Mouse (Mus musculus) cerebellum, adult 2 months (tissue): Measurements from ENCODE around the gene Rapgef2. TPM values are rescaled to one million over a fixed set of nuclear protein-coding genes. Genes with fewer than 3 reads are reported as not detected.
A peak's percentile ranks its signal among the peaks of the same experiment; 100 is the strongest.
"Not testable (repeated sequence)": the region's sequence is repeated elsewhere in the genome, so short reads cannot be mapped to it uniquely, and the experiment has no call there.

ENCODE experiments used
- DNase-seq, 2 experiments: peaks; one replicate each; pipeline ENCODE4 v3.0.0; 2021
- H3K27ac ChIP-seq: fragments of 200-500 bp; 2 replicates; pipeline ENCODE4 v1.5.1; 2012; ENCODE audit warnings: low read length, control low read depth, inconsistent platforms; ENCODE audit not compliant: insufficient read depth
- H3K27me3 ChIP-seq: fragments of 200-500 bp; 2 replicates; pipeline ENCODE4 v1.6.1; 2012; ENCODE audit warnings: inconsistent platforms, mild to moderate bottlenecking, low read length, moderate library complexity; ENCODE audit not compliant: control insufficient read depth, insufficient read depth
- H3K4me1 ChIP-seq: fragments of 200-500 bp; 2 replicates; pipeline ENCODE4 v1.6.1; 2011; ENCODE audit warnings: low read length; ENCODE audit not compliant: control insufficient read depth, insufficient read depth
- H3K4me3 ChIP-seq: fragments of 200-500 bp; replicated peaks from 2 replicates; pipeline ENCODE3; 2011; ENCODE audit warnings: mild to moderate bottlenecking, low read depth, low read length, control low read depth; ENCODE audit not compliant: insufficient read depth
- CTCF ChIP-seq: fragments of 200-500 bp; IDR thresholded peaks from 2 replicates; pipeline ENCODE4 v1.5.1; 2011; ENCODE audit warnings: low read depth, mild to moderate bottlenecking, control low read depth, low read length, moderate library complexity, borderline replicate concordance; ENCODE audit not compliant: insufficient read depth
- POLR2A ChIP-seq: fragments of 200-500 bp; IDR thresholded peaks from 2 replicates; pipeline ENCODE4 v1.6.1; 2011; ENCODE audit warnings: low read length, control low read depth, borderline replicate concordance; ENCODE audit not compliant: insufficient read depth
- whole genome bisulfite sequencing: fragments of 180-500 bp; shearing (Covaris S2); methylation state at CpG from one replicate; pipeline ENCODE4 v1.1.7; 2018; 5-methylcytosine and 5-hydroxymethylcytosine counted together
- polyA plus RNA-seq: library from polyadenylated mRNA; depleted of rRNA; stranded (reverse); fragments of >200 nt; gene quantifications from 2 replicates; pipeline ENCODE4 v1.2.3, GENCODE M21; 2012

Rapgef2 gene
- polyA plus RNA-seq, 1 experiment = 30.5 TPM

- H3K4me1 ChIP-seq = peaks cover 14% of the 10 kb centered on the region
- 98% methylated on average over 2 of the region's 2 CpGs for WGBS
- H3K27me3 ChIP-seq = no peaks in the 10 kb centered on the region
- H3K4me3 ChIP-seq = peak overlapping the region; percentile 14
- TF ChIP-seq POLR2A (no peak), CTCF (0 out of 2 replicates have a peak, but pooled peaks have one; percentile 1)
- H3K27ac ChIP-seq = peak overlapping the region; percentile 64; the same call in 1 of the 2 replicates
- no peak for DNase-seq
These were observed 106.7 kb downstream of the Rapgef2 start for GRCm38 (mm10) chr3:79179499-79180053.

GRCm38 (mm10) chr3:79178708-79179107 is 107.6 kb downstream of the Rapgef2 start:
- H3K27ac ChIP-seq = peak overlapping the region; percentile 16; the same call in 1 of the 2 replicates
- no peak for DNase-seq
- H3K4me1 ChIP-seq = peaks cover 14% of the 10 kb centered on the region
- no peaks in the 10 kb centered on the region for H3K27me3 ChIP-seq
- no peak overlapping the region for H3K4me3 ChIP-seq
- no peak for TF ChIP-seq CTCF
- no peak for TF ChIP-seq POLR2A
- 59% methylated on average over 3 of the region's 3 CpGs for WGBS

- 88% methylated on average over 6 of the region's 6 CpGs for WGBS
- Histone ChIP-seq H3K4me3 (no peak overlapping the region), H3K27me3 (no peaks in the 10 kb centered on the region), H3K4me1 (peaks cover 14% of the 10 kb centered on the region), H3K27ac (peak overlapping the region; percentile 11; the same call in 1 of the 2 replicates)
- TF ChIP-seq POLR2A = no peak
- TF ChIP-seq CTCF = no peak
- DNase-seq = no peak
These were observed 108.2 kb downstream of the Rapgef2 start for GRCm38 (mm10) chr3:79178070-79178469.

DNA sequence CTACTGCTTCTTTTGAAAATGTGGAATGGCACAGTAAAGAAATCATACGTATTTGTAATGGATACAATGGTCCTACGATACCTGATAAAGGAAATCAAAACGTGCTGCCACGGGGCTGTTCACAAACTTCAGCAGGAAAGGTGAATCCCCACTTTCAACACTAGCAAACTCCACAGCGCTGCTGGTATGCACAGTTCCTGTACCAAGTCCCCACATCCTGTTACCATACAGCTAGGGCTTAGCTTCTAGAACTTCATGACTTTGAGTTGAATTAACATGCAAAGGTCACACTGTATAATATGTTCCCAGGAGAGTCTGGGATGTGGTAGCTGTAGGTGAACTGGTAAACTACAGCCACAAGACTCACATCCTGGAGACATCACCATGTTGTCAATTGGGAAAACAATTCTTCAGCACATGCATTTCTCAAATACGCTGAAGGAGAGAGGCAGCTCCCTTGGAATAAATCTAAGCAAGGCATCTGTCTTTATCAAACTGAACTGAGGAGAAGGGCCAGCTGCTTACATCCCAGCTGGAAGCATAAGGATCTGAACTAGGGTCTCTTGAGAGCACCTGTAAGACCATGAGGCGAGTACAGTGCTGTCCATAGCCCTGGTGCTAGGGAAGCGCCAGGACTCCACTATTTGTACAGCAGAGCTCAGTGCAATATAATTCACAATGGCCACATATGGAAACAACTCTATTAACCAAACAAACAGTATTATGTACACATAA is 109.0 kb downstream of the Rapgef2 start:
- no peaks in the 10 kb centered on the region for H3K27me3 ChIP-seq
- no peak for DNase-seq
- H3K4me1 ChIP-seq = peaks cover 14% of the 10 kb centered on the region
- no peak for TF ChIP-seq CTCF
- no peak for TF ChIP-seq POLR2A
- no peak overlapping the region for H3K4me3 ChIP-seq
- 93% methylated on average over 8 of the region's 8 CpGs for WGBS
- no peak overlapping the region for H3K27ac ChIP-seq

GRCm38 (mm10) chr3:79174168-79174567 is 112.1 kb downstream of the Rapgef2 start:
- Histone ChIP-seq H3K4me1 (peaks cover 3% of the 10 kb centered on the region), H3K27me3 (no peaks in the 10 kb centered on the region), H3K27ac (no peak overlapping the region), H3K4me3 (no peak overlapping the region)
- TF ChIP-seq POLR2A = no peak
- no peak for TF ChIP-seq CTCF
- 92% methylated on average over 6 of the region's 6 CpGs for WGBS
- DNase-seq = no peak

- Histone ChIP-seq H3K4me3 (no peak overlapping the region), H3K4me1 (peaks cover 2% of the 10 kb centered on the region)
- 81% methylated on average over 5 of the region's 5 CpGs for WGBS
These were observed 113.0 kb downstream of the Rapgef2 start for GRCm38 (mm10) chr3:79173291-79173690.

DNA sequence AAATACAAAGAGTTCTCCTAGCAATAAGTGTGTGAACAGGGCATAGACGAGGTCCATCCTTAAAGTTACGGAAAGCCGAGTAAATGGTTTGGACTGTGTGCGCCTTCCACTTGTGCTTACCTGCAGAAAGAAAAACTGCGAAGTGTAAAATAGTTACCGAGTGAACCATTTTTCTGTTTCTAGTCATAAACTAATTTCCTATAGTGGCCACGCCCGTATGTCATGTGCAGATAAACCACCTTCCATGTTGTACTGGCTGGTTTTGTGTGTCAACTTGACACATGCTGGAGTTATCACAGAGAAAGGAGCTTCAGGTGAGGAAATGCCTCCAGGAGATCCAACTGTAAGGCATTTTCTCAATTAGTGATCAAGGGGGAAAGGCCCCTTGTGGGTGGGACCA is 115.2 kb downstream of the Rapgef2 start:
- H3K27me3 ChIP-seq, H3K4me3 ChIP-seq, H3K27ac ChIP-seq, DNase-seq, H3K4me1 ChIP-seq: not testable (repeated sequence)
- WGBS = 97% methylated on average over 8 of the region's 8 CpGs

More at GRCm38 (mm10) chr3:79173291-79173690, 113.0 kb downstream of the Rapgef2 start:
- H3K27ac ChIP-seq = no peak overlapping the region
- H3K27me3 ChIP-seq = no peaks in the 10 kb centered on the region
- no peak for TF ChIP-seq CTCF
- TF ChIP-seq POLR2A = no peak
- DNase-seq = no peak
